Mouse (Mus musculus) spleen, adult 12 weeks (tissue): ENCODE data around the gene Mapk8ip1.
"Not testable (repeated sequence)": the region's sequence is repeated elsewhere in the genome, so short reads cannot be mapped to it uniquely, and the experiment has no call there.

Experiments
- DNase-seq: peaks from one replicate; pipeline ENCODE4 v3.0.0; 2022; ENCODE audit warnings: low spot score

The Mapk8ip1 gene

DNA sequence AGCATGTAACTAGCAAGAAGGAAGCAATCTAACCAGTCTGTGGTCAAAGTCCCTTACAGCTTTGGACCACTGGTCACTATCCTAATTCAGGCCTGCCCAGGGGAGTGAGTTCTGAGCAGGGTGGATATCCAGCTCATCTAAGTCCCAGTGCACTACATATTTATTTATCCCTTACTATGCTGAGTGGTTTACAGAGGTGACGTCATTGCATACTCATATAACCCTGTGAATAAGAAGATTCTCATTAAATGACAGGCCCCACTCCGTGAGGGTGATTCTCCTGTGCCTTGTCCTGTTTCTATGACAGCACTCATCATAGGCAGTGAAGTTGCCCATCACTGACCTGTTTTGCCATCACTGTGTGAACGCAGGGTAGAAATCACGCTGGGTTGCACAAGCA is 24.3 kb upstream of the Mapk8ip1 start:
- no peak for DNase-seq

DNA sequence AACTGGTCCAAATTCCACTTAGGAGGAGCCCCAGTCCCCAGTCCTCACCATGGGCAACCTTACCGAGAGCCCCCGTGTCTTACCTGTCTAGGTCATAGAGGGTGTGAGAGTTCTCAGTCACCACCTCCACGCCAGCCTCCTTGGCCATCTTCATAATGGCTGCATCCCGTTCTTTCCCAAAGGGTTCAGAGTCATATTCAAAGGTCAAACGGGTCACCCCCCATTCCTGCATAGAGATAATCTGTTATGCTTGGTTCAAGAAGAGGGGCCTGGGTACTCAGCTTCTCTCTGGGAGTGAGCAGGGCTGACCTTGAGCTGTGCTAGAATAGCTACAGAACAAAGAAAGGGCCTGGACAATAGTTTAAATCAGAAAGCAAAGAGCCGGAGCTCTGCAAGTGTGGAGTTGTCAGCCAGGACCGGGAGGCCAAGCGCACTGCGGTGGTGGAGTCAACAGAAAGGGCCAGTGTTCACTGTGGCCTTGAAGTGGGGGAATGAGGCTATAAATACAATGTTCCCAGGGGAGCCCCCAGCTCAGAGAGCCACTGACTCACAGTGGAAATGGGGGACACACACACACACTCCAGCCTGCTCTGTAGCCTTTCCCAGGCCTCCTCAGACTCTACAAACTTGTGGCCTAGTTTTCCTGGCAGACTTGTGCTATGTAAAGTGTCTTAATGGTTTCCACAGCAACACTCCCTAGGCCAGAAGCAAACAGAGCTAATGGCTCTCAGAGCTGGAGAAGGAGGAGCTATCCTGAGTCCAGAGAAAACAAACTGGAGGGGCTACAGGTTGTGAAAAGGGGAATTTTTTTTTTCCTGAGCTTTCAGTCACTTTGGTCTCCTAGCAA is 23.6 kb upstream of the Mapk8ip1 start:
- DNase-seq = no peak

DNA sequence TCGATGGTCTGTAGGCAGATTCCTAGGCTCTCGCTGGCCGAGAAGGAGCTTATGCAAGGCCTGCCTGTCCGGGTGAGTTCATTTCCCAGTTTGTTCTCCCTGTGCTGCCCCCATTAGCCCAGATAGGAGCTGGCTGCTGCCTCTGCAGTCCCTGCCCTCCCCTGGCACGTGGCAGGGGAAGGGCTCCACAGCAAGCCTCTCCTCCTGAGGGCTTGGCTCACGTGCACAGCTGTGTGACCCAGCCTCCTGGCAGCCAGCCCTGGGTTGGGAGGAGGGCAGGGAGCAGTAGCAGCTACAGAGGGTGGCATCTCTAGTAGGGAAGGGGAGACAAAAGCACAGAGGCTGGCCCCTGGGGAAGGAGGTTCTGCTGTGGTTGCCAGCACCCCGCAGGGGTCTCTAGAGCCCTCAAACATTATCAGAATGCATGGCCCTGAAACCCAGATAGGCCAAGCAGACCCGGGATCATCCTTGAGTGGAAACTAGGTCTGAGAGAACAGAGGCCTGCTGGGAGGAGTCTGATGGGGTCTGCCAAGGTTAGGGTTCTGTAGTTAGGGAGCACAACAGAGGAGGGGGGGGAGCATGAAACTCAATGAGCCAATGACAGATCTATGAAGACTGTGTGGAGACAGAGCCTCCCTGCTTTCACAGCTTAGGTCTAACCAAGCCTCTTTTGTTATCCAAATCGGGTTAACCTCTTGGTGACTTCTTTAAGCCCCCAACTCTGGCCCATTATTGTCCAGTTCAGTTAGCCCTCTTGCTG is 22.8 kb upstream of the Mapk8ip1 start:
- DNase-seq = no peak

DNA sequence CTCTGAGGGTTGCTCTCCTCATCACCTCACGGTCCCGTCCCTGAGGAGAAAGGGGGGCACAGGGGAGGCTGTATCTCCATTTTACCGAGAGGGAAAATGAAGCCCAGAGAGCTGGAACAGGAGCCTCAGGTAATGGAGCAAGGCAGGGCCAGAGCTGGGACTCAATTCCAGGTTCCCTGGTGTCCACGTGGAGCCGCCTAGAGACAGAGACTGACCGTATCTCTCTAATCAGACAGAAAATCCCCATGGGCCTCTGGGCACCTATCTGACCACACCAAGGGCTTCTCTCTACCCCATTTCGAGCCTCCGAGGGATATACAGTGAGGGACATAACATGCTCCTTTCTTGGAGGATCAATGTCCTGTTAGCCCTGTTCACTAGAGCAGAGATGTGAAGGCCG is 22.1 kb upstream of the Mapk8ip1 start:
- DNase-seq = no peak

DNA sequence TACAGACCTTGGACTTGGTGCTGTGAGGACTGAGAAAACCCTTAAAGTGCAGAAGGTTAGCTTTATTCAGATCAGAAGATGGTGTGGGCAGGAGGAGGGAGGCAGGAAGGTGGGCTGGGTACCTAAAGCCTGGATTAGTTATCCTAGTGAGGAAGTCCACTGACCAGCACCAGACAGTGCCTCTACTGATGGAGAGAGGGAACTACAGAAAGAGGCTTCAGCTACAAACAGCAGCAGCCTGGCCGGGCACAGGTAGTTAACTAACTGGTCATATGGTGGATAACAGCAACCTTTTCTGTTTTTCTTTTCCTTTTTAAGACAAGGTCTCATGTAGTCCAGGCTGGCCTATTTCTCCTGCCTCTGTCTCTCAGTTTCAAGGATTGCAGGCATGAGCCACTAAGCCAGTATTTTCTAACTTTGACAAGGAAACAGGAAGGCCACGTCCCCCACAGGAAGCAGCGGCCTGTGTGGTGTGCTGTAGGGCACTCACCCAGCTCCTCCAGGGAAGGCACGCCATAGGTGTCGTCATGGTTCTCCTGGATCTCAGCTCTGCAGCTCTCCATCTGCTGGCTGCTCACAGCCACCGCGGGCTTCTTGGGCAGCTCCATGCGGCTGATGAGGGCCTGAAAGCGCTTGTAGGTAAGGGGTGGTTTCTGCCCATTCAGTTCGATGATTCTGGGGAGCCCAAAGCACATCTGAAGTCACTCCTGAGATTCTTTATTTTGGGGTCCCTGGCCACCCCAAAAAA is 21.5 kb upstream of the Mapk8ip1 start:
- DNase-seq = no peak

DNA sequence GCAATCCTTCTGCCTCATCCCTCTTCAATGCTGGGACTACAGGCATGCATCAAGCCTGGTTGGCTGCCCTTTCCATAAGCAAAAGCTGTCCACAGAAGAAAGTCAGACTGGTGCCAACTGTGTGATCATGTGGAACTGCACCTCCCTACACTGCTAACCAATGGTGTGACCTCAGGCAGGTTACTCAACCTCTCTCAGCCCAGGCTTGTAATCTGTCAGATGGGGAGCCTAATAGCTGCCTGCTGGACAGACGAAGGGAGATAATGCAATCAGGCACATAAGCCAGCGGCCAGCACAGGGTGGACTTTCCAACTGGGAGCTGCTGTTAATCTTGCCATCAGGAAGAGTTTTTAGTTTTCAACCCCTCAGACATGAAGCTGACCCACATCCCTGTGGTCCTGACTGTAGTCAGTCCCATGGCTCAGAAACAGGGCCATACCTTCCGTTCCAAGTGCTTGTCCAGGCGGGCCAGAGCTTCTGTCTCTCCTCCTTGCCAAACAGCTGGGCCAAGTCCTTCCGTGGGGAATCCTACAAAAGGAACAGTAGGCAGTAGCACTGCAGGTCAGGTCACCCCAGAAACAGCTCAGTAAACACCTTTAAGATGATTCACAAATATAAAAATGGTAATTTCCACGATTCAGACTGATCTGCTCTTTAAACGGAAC is 20.8 kb upstream of the Mapk8ip1 start:
- no peak for DNase-seq

DNA sequence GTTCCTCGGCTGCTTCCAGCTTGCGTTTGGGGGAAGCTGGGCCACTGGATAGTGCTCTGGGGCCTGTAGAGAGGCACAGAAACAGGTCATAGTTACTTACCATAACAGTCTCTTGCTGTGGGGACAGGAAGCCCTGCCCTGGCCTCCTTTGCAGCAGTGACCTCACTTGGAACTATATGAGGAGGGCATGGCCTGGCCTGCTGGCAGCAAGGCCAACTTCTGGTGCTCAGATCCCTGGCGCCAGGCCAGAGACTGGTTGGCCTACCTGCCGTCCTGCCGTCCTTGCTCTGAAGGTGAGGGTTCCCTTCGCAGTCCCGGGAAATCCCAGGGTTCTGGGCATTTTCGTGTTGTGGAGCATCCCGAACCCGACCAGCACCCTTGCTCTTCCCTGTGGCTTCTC is 10.6 kb upstream of the Mapk8ip1 start:
- no peak for DNase-seq

DNA sequence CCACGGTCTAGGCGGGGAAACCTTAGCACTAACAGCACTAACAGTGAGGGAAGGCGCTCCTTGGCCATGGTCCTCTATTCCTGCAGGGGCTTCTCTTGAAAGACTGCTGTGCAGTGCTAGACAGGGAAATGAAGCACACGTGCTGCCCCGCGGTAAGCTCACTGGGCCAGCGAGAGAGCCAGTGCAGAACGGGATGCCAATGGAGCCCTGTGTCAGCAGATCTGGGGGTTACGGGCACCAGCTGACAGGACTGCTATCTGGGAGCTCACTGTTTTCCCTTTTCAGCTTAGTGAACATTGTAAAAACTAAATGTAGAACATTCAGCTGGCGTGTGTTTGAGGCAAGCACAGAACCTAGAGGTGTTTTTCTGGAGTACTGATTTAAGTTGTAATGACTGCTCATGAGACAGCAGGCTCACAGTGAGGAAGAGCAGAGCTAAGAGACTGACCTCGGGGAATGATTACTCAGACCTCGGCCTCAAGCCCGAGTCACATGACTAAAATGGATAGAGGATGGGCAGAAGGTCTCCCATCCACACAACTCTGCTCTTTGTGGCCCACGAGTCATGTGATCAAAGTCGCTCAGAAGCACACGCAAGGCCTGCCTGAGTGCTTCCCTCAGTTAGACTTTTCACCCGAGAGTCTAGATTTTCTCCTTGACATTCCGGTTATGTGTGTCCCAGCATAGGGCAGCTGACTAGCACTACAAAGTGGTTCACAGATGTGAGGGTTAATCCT is 7.4 kb upstream of the Mapk8ip1 start:
- no peak for DNase-seq

DNA sequence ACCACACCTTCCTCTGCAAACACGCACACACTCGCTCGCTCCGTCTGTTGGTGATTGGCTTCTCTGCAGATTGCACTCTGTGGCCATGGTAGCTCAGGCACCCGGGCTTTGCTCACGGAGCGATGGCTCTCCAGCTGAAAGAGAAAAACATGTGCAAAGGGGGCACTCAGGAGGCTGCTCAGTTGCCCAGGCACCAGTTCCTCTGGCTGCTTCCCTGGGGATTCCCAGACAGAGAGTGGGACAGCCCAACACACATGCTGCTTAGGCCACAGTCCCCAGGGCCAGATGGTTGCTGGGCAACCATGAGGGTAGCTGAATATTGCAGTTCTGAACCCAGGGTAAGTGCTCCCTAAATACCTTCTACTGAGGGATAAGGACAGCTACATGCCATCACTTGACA is 4.6 kb upstream of the Mapk8ip1 start:
- DNase-seq = no peak

DNA sequence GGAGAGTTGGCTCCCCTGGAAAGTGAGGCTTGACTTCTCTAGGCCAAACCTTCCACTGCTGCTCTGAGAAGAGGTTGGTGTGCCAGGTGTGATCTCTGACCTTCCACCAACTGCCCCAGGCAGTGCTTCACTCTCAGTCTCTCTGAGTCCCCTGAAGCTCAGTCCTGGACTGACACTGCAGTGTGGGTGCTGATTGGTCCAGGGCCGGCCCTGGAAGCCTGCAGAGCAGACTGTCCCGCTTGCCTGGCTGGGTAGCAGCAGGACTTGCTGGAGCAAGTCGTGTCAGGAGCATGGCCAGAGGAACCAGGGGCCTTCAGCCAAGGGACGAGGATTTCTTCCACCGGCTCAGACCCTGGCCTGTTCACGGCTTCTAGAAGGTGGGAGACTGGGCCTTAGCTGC is 3.7 kb upstream of the Mapk8ip1 start:
- DNase-seq = no peak

DNA sequence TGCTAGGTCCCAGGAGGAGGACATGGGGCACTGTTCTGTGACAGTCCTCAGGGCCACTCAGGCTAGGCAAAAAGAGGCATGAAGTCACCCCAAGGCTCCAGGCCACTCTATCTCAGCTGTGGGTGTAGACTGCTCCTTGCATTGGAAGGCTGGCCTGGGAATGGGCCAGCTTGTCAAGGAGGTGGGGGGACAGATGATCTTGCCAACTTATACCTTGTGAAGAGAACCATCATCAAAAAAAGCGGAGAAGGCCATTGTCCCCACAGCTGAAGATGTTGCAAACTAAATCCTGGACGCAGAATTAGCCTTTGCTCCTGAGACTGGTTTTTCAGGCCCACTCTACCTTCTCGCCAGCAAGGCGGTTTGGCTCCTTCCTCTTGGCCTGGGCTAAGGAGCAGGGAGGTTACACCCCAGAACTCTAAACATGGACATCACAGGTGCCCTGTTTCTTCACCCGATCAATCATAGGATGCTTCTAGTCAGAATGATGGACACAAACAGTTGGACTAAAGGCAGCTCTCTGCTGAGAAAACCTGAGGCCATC is 2.8 kb upstream of the Mapk8ip1 start:
- DNase-seq = no peak

DNA sequence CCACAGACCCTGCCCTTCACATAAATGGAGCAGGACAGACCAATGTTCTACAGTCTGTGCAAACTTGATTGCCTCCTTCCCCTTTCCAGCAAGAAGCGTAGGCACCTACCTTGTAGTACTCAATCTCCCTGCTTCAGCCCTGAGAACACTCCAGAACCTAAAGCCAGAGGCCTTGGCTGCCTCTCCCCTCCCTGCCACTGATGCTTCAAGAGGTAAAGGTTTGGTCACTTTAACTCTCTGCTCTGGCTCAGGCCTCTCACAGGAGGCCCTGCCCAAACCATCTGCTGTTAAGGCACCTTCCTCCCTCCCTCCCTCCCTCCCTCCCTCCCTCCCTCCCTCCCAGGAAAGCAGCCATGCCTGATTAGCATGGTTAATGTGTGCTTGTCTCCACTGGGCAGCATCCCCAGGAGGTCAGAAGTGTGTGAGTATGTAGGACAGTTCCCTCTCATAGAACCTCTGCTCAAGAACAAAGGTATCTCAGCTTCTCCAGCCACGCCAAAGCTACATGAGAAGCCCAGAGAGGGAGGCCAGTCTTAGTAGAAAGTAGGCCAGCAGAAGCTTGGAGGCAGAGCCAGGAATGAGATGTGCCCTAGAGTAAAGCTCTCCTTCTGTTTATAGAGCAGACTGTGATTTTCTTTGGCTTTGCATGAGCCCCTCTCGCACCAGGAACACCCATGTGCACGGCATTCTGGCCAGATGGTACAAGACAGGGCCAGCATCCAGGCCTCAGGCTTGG is 1.7 kb upstream of the Mapk8ip1 start:
- no peak for DNase-seq

DNA sequence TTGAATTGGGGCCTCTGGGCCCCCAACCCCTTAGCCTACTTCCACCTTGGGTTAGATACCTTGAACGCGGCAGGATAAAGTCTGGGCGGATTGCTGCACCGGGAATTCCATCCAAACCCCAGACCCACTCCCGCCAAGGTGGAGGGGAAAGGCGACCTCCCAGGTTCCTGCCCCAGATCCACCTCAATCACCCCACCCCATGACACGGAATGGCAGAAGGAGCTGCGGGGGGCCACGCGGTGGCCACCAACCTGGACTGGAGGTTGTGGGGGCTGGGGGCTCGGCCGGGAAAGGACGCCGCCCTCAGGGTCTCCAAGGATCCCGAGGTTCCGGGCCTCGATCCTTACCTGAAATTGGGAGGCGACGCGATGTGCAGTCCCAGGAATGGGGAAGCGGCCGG is 381 bp downstream of the Mapk8ip1 start:
- DNase-seq = no peak

DNA sequence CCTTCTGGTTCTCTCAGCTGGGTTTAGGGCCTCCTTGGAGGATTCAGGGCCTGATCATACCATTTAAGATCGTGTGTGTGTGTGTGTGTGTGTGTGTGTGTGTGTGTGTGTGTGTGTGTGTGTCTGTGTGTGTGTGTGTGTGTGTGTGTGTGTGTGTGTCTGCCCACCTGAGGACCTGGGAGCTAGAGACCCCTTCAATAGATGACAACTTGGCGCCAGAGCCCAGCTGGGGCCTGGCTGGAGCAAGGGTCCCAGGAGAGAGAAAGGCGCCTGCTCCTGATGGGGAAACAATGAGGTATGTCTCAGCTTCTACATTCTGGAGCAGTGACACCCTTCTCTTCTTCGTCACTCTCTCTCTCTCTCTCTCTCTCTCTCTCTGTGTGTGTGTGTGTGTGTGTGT is 1.2 kb downstream of the Mapk8ip1 start:
- not testable (repeated sequence) for DNase-seq

DNA sequence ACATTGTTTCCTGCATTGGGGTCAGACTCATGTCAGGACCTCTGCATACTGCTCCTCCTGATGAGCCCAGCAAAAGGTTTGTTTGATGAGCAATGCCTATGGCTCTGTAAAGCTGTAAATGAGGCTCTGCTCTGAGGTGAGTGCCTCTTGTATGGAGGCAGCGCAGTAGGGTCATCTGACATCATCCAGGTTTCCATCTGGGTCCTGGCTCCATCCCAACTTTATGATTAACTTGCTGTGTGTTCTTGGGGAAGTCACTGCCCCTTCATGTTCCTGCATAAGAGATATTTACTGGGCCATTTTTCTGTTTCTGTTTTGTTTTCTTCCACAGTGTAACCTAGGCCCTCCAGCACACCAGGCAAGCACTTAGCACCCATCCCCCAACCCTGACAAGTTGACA is 3.6 kb downstream of the Mapk8ip1 start:
- no peak for DNase-seq

DNA sequence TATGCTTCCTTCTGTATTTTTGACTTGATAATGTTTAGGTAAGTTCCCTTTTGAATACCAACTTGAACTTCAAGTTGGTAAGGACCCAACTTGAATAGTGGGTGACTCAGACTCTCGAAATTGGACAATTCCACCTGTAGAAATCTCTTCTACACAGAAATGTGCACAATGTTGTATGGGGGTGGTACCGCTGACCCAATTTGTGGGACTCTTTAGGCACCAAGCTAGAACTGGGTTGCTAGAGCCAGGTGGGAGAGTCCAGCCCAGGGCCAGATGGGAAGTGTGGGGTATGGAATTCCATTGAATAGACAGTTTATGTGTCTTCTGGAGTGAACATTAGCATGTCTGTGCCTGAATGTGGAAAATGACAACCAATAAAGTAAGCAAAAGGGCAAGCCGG is 5.5 kb downstream of the Mapk8ip1 start:
- no peak for DNase-seq

DNA sequence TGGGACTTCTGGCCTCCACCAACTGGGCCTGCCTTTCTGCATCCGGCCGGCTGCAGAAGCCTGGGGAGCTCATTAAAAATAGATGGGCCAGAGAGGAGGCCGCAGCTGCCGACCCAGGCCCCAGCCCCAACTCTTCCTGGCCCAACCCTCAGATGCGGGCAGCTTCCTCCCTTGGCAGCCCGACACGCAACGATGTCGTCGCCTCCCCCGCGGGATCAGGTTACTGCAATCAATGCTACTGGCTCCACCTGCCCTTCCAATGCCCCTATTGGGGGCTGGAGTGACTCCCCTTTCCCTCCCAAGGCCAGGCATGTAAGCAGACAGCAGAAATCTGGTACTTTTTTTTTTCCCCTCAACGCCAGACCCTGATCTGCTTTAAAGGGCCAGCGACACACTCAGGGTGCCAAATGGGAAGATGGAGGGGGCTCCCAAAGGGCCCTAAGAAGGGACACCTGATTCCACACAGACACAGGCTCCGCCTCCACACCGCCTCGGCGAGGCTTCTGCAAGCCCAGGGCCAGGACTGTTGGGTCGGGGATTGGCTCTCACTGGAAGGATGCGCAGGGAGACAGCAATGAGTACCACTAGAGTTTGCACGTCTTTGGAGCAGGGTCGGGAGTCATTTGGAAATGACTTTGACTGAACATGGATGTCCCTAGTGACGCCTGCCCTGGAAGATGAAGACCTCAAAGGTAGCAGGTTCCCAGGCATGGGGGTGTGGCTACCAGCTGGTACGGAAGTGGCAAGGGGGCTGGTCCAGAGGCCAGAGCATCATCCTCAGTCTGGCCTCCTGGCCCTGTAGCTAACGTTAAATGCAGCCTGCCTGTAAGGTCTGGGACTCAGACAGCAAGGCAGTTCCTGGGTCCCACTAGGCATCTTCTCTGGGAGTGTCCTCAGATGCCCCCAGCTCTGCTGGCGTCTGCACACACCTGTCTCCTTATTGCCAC is 8.5 kb downstream of the Mapk8ip1 start:
- DNase-seq = no peak

DNA sequence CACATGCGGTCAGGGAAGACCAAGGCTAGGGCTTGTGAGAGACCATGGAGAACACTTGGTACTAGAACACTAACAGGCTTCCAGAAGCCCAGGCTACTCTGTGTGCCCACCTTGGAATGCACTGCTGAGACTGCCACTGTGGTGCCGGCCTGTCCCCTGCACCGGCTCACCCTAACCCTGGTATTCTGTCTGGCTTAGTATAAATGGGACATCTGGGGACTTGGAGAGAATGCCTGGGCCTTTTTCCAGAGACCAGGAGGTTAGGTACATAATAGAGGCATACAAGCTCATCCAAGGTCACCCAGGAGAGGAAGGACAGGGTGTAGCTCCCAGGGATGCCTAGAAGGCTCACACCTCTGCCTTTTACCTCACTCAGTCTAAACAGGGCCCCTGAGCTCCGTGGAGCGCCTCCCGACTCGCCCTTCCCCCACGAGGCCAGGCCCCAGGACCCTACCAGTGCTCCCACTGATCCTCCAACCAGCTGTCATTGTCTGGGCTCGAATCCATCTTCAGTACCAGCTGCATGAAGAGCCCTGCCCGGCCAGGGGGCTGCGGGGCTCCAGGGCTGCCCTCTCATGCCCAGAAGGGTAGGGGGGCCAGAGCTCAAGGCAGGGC is 9.3 kb downstream of the Mapk8ip1 start:
- no peak for DNase-seq

DNA sequence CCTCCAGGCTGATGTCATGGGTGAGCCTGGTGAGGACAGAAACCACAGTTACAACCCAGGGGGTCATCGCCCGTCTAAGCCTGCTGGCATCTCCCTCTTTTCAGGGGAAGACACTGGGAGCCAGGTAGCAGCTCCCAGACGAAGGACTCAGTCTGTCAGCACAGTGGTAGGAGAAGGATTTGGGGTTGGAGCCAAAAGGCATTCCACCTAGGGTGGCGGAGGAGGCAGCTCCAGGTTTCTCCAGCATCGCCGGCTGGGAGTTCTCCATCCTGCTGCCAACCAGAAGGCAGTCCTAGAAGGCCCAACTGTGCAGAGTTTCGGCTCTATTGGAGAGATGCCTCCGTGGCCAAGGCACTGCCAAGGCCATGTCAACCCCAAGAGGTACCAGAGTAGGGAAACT is 9.9 kb downstream of the Mapk8ip1 start:
- DNase-seq = no peak
